Mouse (Mus musculus): ENCODE data around the gene Ankrd23.

The Ankrd23 gene

DNA sequence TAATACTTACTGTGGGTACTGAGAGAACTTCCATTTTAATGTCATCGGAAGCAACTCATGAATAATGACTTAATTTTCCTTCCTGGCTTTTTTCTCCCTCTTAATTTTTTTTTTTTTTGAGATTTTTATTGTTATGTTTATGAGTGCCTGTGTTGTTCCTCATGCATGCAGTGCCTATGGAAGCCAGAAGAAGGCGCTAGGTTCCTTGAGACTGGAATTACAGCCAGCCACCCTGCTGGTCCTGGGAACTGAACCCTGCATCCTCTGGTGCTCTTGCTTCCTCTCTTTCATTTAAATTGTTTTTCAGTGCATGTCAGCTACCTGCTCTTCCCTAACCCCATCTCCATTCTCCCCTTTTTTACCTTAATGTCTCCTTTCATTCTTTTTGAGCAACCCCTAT is 23.0 kb downstream of the Ankrd23 start:
- no peak for DNase-seq (ENCODE audit: low spot score)

DNA sequence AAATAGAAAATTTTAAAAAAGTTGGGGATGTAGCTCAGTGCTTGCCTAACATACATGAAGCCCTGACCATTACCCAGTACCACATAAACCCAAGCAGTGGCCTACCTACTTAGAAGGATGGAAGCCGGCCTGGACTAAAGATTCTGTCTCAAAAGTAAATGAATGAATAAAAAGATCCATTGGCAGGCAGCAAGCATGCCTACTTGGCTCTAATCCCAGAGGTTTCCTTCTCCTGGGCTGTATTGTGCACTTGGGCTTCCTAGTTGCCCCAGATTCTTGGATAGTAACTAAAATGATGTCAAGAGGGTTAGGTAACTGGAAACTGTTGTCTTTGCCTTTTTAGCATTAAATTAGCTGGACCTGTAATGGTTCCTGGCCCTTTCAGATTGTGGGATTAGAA is 23.4 kb downstream of the Ankrd23 start:
- no peak for DNase-seq (ENCODE audit: low spot score)

DNA sequence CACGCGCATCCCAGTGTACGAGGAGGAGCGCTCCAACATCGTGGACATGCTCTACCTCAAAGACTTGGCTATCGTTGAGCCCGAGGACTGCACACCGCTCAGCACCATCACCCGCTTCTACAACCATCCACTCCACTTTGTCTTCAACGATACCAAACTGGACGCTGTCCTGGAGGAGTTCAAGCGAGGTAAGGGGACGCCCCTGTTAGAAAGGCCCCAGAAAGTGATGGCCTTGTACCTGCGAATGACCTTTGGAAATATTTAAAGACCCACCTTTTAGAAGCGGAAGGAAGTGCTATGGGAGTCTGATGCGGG is 23.8 kb downstream of the Ankrd23 start:
- DNase-seq (ENCODE audit: low spot score): no peak

DNA sequence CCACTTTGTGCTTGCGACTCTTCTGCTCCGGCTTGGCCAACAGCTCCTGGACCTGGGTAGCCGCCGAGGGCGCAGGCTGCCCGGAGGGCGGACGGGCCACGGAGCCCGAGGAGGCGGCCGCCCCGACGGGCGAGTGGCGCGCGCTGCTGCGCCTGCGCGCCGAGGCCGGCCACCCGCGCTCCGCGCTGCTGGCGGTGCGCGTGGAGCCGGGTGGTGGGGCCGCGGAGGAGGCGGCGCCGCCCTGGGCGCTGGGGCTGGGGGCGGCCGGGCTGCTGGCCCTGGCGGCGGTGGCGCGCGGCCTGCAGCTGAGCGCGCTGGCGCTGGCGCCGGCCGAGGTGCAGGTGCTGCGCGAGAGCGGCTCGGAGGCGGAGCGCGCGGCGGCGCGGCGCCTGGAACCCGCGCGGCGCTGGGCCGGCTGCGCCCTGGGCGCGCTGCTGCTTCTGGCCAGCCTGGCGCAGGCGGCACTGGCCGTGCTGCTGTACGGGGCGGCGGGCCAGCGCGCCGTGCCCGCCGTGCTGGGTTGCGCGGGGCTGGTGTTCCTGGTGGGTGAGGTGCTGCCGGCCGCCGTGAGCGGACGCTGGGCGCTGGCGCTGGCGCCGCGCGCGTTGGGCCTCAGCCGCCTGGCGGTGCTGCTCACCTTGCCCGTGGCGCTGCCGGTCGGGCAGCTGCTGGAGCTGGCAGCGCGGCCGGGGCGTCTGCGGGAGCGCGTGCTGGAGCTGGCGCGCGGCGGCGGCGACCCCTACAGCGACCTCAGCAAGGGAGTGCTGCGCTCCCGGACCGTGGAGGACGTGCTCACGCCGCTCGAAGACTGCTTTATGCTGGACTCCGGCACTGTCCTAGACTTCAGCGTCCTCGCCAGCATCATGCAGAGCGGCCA is 24.4 kb downstream of the Ankrd23 start:
- no peak for DNase-seq (ENCODE audit: low spot score)

DNA sequence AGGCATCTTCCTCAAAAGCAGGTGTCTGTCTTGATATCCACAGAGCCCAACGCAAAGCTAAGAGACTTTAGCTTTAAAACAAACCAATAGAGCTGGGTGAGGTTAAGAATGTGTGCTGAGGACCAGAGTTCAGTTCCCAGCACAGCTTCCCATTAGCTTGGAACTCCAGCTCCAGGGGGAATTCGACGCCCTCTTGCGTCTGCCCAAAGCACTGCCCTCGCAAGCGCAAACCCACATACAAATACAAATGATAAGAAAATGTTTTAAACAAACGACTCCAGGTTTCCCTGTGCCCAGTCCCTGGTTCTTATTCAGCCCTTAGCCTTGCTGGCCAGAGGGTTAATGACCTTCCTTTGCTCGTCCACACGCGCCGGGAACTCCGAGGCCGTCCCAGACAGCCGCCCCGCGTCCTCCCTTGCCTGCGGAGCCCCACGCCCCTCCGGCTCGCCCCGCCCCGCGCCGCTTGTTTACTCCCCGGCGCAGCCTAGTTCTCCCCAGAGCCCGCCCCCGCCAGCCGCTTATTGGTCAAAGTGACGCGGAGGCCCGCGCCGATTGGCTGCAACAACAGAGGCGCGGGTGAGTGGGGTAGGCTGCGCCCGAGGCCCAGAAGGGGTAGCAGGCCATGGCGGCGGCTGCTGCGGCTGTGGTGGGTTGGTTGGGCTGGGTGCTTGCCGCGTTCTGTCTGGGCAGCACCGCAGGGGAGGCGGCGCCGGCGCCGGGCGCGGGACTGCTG is 25.2 kb downstream of the Ankrd23 start, which contains the start of gene Cnnm3:
TSS of gene Cnnm3 (plus strand) at position 579 of the 733 bp plus-strand sequence.
- peak; percentile 100 for DNase-seq (ENCODE audit: low spot score)

DNA sequence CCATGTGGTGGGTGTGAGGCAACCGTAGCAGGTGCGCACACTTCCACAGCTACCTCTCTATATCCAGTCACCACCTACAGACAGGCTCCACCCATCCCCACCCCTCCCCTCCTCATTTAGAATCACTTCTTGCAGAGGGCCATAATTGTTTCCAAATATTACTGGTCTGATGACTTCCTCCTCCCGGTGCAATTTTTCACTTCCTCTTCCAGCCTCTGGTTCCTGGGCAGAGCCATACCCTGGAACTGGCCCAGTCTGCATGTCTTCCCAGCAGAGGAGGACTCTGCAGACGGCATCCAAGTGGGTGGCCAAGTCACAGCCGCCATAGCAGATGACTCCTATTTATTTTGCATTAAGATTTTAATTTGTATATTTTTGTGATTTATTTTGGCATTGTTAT is 28.4 kb downstream of the Ankrd23 start:
- no peak for DNase-seq (ENCODE audit: low spot score)

DNA sequence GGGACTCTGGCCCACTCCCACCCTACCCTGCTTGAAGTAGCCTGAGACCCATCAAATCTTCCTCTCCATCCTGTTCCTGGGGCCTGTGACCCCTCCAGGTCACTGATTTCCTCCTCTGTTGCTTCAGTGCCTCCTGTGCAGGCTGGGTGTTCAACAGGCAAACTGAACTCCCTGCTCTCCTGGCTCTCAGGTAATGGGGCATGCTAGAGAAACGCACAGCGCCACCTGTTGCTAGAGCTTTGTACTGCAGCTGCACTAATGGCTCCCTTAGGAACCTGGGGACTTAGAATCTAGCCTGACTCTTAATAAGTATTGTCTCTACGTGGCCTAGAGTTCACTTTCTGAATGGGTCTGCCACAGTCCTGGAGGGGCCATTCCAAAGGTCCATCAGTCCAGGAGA is 35.4 kb downstream of the Ankrd23 start:
- peak; percentile 49 for DNase-seq (ENCODE audit: low spot score)

DNA sequence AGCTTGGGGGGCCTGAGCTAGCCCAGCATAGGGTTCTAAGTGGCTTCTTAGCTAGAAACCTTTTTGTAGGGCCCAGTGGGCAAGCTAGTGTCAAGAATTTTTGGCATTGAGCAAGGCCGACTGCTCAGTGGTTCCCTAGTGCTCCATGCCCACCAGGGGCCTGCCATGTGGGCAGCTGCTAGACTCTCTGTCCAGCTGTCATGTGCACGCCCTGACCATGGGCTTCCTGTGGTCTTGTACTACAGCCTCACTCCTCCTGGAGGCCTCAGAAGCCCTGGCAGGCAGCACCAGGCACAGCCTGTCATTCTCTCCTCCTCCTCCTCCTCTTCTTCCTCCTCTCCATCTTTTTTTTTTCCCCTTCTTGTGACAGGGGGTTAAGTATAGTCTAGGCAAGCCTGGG is 39.4 kb downstream of the Ankrd23 start:
- no peak for DNase-seq (ENCODE audit: low spot score)

DNA sequence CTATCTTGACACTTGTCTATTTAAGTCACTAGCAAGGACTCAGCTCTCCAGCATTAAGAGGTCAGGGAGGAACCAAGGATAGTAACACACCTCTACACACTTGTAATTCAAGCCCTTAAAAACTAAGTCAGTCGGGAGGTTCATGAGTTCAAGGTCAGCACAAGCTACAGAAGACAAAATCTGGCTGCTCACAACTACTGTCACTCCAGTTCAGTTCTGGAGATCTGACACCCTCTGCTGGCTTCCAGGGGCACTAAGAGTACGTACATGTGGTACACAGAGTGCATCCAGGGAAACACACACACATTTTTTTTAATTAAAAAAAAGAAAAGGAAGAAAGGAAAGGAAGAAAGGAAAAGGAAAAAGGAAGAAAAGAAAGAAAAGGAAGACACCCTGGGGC is 40.0 kb downstream of the Ankrd23 start:
- no peak for DNase-seq (ENCODE audit: low spot score)

DNA sequence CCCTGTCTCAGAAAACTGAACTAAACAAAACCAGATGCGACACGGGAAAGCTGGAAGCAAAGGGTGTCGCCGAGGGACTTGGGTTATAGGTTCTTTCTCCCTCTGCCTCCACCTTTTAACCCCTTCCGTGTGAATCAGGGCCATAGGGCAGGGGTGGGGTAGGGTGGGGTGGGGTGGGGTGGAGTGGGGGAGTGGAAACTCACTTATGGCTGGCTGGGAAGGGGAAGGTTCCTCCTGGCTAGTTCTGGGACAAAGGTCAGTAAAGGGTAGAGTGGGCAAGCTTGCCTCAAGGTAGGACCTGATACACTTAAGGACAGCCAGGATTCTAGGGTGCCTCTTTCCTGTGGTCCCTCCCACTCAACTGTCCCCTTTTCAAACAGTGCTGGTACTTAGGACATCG is 43.4 kb downstream of the Ankrd23 start:
- no peak for DNase-seq (ENCODE audit: low spot score)

DNA sequence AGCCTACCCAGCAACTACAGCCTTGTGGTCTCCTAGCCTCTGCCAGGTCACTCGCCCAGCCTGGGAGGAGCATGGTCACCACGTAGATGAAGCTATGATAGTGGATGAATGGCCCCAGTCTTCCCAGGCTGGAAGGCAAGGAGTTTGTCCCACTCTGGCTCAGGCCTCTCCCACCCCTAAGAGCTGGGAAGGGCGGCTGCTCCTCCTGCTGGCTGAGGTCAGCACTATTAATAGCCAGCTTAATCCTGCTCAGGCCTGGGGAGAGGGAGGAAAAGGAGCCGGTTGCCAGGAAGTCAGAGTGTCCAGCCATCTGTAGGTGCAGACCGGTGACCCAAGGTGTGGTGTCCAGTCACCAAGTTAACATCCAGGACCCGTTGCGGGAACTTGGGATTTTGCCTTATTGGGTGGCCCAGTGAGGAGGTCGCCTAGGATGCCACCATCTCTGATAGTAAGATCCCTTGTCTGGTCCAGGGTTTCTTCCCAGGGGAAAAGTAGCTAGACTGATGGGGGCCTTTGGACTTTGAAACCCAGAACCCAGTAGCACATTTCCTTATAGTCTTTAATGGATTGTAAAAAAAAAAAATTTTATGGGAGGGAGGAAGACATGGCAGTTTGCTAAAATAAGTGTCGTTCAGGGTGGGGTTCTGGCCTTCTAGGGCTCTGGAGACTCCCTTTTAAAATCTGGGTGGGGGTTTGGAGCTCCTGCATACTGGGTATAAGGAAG is 44.1 kb downstream of the Ankrd23 start:
- DNase-seq (ENCODE audit: low spot score): no peak

DNA sequence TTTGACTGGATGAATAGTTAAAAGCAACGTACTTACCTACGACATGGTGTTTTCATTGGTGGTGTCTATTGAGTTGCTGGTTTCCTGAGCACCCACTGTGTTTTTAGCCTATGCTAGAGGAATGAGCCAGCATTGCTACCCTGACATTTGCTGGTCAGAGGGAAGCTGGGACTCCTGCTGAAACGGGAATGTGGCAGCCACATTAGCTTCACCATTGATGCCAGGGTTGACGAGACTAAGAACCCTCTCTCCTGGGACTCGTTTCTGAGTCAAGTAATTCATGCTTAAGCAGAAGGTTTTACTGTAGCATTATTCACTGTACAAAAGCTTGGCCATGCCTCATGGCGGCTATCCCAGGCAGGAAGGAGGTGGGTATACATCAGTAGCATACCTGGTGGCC is 47.0 kb downstream of the Ankrd23 start:
- DNase-seq (ENCODE audit: low spot score): no peak

DNA sequence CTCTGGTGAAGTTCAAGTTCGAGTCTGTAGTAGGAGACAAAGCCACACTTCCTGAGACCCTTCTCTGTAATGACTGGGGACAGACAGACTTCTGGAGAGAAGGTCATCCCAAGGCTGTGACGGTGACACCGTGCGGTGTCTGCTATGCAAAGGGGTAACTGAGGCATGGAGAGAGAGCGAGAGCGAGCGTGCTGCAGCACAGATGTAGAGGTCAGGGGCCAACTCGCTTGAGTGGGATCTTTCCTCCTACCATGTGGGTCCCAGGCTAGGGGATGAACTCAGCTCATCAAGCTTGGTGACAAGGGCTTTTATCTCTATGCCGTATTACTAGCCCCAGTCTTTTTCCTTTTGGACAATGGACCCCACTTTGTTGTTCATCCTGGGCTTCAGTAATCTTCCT is 49.6 kb downstream of the Ankrd23 start:
- DNase-seq (ENCODE audit: low spot score): no peak

DNA sequence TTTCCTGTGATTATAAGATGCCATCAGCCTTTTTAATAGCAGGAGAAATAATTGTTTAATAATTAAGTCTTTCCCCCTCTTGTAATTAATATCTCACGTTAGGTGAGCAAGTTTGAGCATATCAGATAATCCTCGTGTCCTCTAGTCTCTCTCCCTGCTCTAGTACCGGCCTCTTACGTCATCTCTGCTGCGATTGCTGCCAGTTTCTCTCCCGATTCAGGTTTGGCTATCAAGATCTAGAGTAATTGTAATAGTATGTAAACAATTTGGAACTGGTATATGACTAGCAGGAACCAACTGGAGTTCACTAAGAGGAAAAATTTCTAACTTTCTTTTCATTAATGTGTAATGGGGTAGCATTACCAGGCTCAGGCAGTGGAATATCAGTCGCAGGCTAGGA is 51.6 kb downstream of the Ankrd23 start:
- no peak for DNase-seq (ENCODE audit: low spot score)

DNA sequence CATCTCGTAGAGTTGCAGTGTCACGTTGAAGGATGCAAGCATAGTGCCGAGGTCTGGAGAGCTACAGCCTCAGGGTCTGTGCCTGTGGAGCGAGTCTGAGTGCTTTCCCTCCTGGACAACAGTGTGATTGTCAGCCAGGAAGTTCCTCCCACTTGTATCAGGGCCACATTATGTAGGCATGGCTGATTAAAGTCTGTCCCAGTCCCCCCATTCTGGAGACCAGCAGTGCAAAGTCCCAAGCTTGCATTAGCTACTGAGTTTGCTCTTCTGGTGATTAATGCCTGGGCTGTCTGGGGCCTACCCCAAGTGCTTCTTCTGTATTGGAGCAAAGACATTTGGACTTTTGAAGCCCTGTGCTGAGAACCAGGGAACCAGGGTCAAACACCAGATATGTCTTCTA is 52.9 kb downstream of the Ankrd23 start:
- no peak for DNase-seq (ENCODE audit: low spot score)

Measured in ovary, postnatal 10 days (tissue).